ENCODE assay signal across 8 mouse cellular contexts in genomic region chr7:30216723-30217151, GRCm38 (mm10). TPM values are rescaled to one million over a fixed set of nuclear protein-coding genes. Genes with fewer than 3 reads are reported as not detected.
DNase-seq lines count a peak whose midpoint lies in the region; ATAC-seq and TF ChIP-seq lines count a peak whose summit lies in the region.

No protein-coding gene starts in this region.

- peaks cover 3% of the 10 kb centered on the region; the same call in 1 of the 2 replicates for H3K4me1 ChIP-seq in lung, postnatal 0 days (ENCODE audit: insufficient read depth, low read depth, low read length)

- under 1% methylated on average over 15 of the region's 16 CpGs for WGBS in lung, postnatal 0 days

- peak; percentile 83 for DNase-seq in MN1 (ENCODE audit: low spot score)
- DNase-seq in c-Kit-negative CD71-positive TER-119-positive erythroid progenitor cells, embryonic 14.5 days (ENCODE audit: low read depth, low spot score), result peak; percentile 56
- peak; percentile 83 to 85 for DNase-seq in heart, postnatal 14 days
- peak; percentile 43 to 73 for DNase-seq in layer of hippocampus, adult 18-20 months (ENCODE audit: low spot score in 2 of 2)
- peak; percentile 93 for DNase-seq in lung, postnatal 0 days (ENCODE audit: low spot score)
- DNase-seq in ovary, postnatal 36 days (ENCODE audit: low spot score), result peak; percentile 73
- peak; percentile 61 to 65 for DNase-seq in thymus, postnatal 36 days

- no peak overlapping the region for H3K27ac ChIP-seq in lung, postnatal 0 days (ENCODE audit: low read length)

- no peaks in the 10 kb centered on the region for H3K27me3 ChIP-seq in lung, postnatal 0 days (replicated peaks; ENCODE audit: insufficient read depth, low read length)

- H3K4me2 ChIP-seq in lung, postnatal 0 days (replicated peaks; ENCODE audit: low read depth, low read length), result no peak overlapping the region

- no peaks in the 10 kb centered on the region for H3K9me3 ChIP-seq in lung, postnatal 0 days (ENCODE audit: low read length)

- peak; percentile 74 for ATAC-seq in erythroid progenitor cell, adult 5-6 weeks (replicated peaks; ENCODE audit: low FRiP score, poor library complexity, severe bottlenecking)
- peak; percentile 70 for ATAC-seq in lung, postnatal 0 days

- 0 out of 2 replicates have a peak, but pooled peaks have one; percentile 9 for TF ChIP-seq EP300 in lung, postnatal 0 days (IDR thresholded peaks at IDR 0.05)

- no peaks in the 10 kb centered on the region for H3K36me3 ChIP-seq in lung, postnatal 0 days (ENCODE audit: insufficient read depth, low read length)

- intact Hi-C loops in heart, postnatal 14 days (cut with DNase I), result loop anchor here (5.0 kb wide), 1 partner anchor 34 kb away; the partner anchor contains the start of gene Cox7a1

- no peak overlapping the region for H3K9ac ChIP-seq in lung, postnatal 0 days (replicated peaks; ENCODE audit: low read depth)

- peak; percentile 98 for TF ChIP-seq CTCF in lung, postnatal 0 days (IDR thresholded peaks at IDR 0.05)

- no peak overlapping the region for H3K4me3 ChIP-seq in lung, postnatal 0 days (ENCODE audit: low read depth, low read length)

RNA-seq across cellular contexts. Expression of gene Polr2i, which starts 15.0 kb away (rescaled TPM):
- total RNA-seq in erythroid progenitor cell, adult 5-6 weeks (2015; ENCODE audit: low replicate concordance), result 18.4 and 35.0 TPM in 2 replicates
- total RNA-seq in erythroid progenitor cell, adult 5-6 weeks (2017; ENCODE audit: low replicate concordance), result 0.76 and 26.8 TPM in 2 replicates
- total RNA-seq in heart, postnatal 14 days (2021), result 10 to 100 TPM; 52.8 to 55.5 TPM
- 10 to 100 TPM; 55.1 to 59.8 TPM for total RNA-seq in layer of hippocampus, adult 18-20 months (2021)
- polyA plus RNA-seq in lung, postnatal 0 days (2015; fragmentation: Nextera tagmentation; extraction: Ambion mirVana), result 122 and 144 TPM in 2 replicates

RNA-seq across cellular contexts. Expression of gene Tbcb, which starts 15.3 kb away (rescaled TPM):
- 10.9 and 33.9 TPM in 2 replicates for total RNA-seq in erythroid progenitor cell, adult 5-6 weeks (2015; ENCODE audit: low replicate concordance)
- total RNA-seq in erythroid progenitor cell, adult 5-6 weeks (2017; ENCODE audit: low replicate concordance), result 15.0 and 29.7 TPM in 2 replicates
- total RNA-seq in heart, postnatal 14 days (2021), result 10 to 100 TPM; 47.4 to 60.8 TPM
- 100 to 1,000 TPM; 128 to 131 TPM for total RNA-seq in layer of hippocampus, adult 18-20 months (2021)
- polyA plus RNA-seq in lung, postnatal 0 days (2015; fragmentation: Nextera tagmentation; extraction: Ambion mirVana), result 142 and 143 TPM in 2 replicates

RNA-seq across cellular contexts. Expression of gene Capns1, which starts 18.1 kb away (rescaled TPM):
- total RNA-seq in erythroid progenitor cell, adult 5-6 weeks (2015; ENCODE audit: low replicate concordance), result 161 and 183 TPM in 2 replicates
- total RNA-seq in erythroid progenitor cell, adult 5-6 weeks (2017; ENCODE audit: low replicate concordance), result 48.6 and 66.3 TPM in 2 replicates
- 100 to 1,000 TPM; 285 to 301 TPM for total RNA-seq in heart, postnatal 14 days (2021)
- total RNA-seq in layer of hippocampus, adult 18-20 months (2021), result 100 to 1,000 TPM; 205 to 227 TPM
- polyA plus RNA-seq in lung, postnatal 0 days (2015; fragmentation: Nextera tagmentation; extraction: Ambion mirVana), result 118 and 120 TPM in 2 replicates

RNA-seq across cellular contexts. Expression of gene Ovol3, which starts 18.8 kb away (rescaled TPM):
- not detected in 2 replicates for total RNA-seq in erythroid progenitor cell, adult 5-6 weeks (2015; ENCODE audit: low replicate concordance)
- total RNA-seq in erythroid progenitor cell, adult 5-6 weeks (2017; ENCODE audit: low replicate concordance), result not detected in 2 replicates
- not detected for total RNA-seq in heart, postnatal 14 days (2021)
- not detected for total RNA-seq in layer of hippocampus, adult 18-20 months (2021)
- polyA plus RNA-seq in lung, postnatal 0 days (2015; fragmentation: Nextera tagmentation; extraction: Ambion mirVana), result 0.27 TPM in 1 of 2 replicates, not detected in the other

RNA-seq across cellular contexts. Expression of gene Cox7a1, which starts 32.8 kb away (rescaled TPM):
- total RNA-seq in erythroid progenitor cell, adult 5-6 weeks (2015; ENCODE audit: low replicate concordance), result not detected in 2 replicates
- not detected in 2 replicates for total RNA-seq in erythroid progenitor cell, adult 5-6 weeks (2017; ENCODE audit: low replicate concordance)
- 1,000 to 10,000 TPM; 1,873 to 1,882 TPM for total RNA-seq in heart, postnatal 14 days (2021)
- total RNA-seq in layer of hippocampus, adult 18-20 months (2021), result 1 to 10 TPM; 3.1 to 4.6 TPM
- 18.7 and 18.8 TPM in 2 replicates for polyA plus RNA-seq in lung, postnatal 0 days (2015; fragmentation: Nextera tagmentation; extraction: Ambion mirVana)
